Mouse (Mus musculus): ENCODE measurements around the gene Shf.

GRCm38 (mm10) chr2:122368995-122369739 lies at the start of gene Shf:
- TF ChIP-seq CTCF (IDR thresholded peaks at IDR 0.05; ENCODE audit: low read depth, low read length), result no peak
- no peak for TF ChIP-seq POLR2A (IDR thresholded peaks at IDR 0.05; ENCODE audit: borderline replicate concordance, low read depth, low read length)

All from bone marrow macrophage, adult 2 months (primary cell).